8 mouse cellular contexts compared by ENCODE assay signal in genomic region chrX:85573532-85574181, GRCm38 (mm10). TPM values are rescaled to one million over a fixed set of nuclear protein-coding genes. Genes with fewer than 3 reads are reported as not detected.
DNase-seq lines count a peak whose midpoint lies in the region; ATAC-seq lines count a peak whose summit lies in the region.

Gene Tab3, plus strand, starts transcription at chrX:85574022.

- no peaks in the 10 kb centered on the region for H3K27me3 ChIP-seq in hindbrain, embryonic 11.5 days (ENCODE audit: control insufficient read depth, insufficient read depth, low read length)

- DNase-seq in Muller cell, postnatal 12 days (ENCODE audit: inconsistent ontology term): peak; percentile 98
- peak; percentile 97 for DNase-seq in cerebellum, adult 9-11 months
- peak; percentile 90 to 93 for DNase-seq in frontal cortex, adult 2 months (ENCODE audit: extremely low spot score in 1 of 2, low spot score in 1 of 2)
- DNase-seq in hindbrain, embryonic 11.5 days (ENCODE audit: low spot score): peak; percentile 92
- peak; percentile 87 to 89 for DNase-seq in layer of hippocampus, postnatal 10 days (ENCODE audit: low spot score in 2 of 2)
- DNase-seq in lung, postnatal 10 days: peak; percentile 97
- DNase-seq in ovary, postnatal 36 days (ENCODE audit: low spot score): peak; percentile 93
- DNase-seq in thymus, postnatal 25 days: peak; percentile 95

- H3K4me2 ChIP-seq in hindbrain, embryonic 11.5 days (replicated peaks; ENCODE audit: low read depth, low read length): peak within 1 kb of the TSS; percentile 44

- H3K27ac ChIP-seq in hindbrain, embryonic 11.5 days (ENCODE audit: low read depth, low read length): peak within 1 kb of the TSS; percentile 24; the same call in 1 of the 2 replicates

- no peaks in the 10 kb centered on the region for H3K9me3 ChIP-seq in hindbrain, embryonic 11.5 days (ENCODE audit: control insufficient read depth, low read length)

- 11% methylated on average over 35 of the region's 64 CpGs for WGBS in hindbrain, embryonic 11.5 days

- H3K9ac ChIP-seq in hindbrain, embryonic 11.5 days (ENCODE audit: low read depth, low read length): peak within 1 kb of the TSS; percentile 71

- ATAC-seq in hindbrain, embryonic 11.5 days (ENCODE audit: low FRiP score): peak; percentile 98

- H3K4me3 ChIP-seq in hindbrain, embryonic 11.5 days (ENCODE audit: low read depth, low read length): peak within 1 kb of the TSS; percentile 62

- H3K4me1 ChIP-seq in hindbrain, embryonic 11.5 days (replicated peaks; ENCODE audit: control insufficient read depth, insufficient read depth, low read length): no peaks in the 10 kb centered on the region

- no peaks in the 10 kb centered on the region for H3K36me3 ChIP-seq in hindbrain, embryonic 11.5 days (ENCODE audit: control insufficient read depth, insufficient read depth, low read length)

RNA-seq across cellular contexts. Expression of gene Tab3, which starts in this region (rescaled TPM):
- 7.7 and 8.3 TPM in 2 replicates for polyA plus RNA-seq in frontal cortex, adult 2 months (2012; rRNA removed)
- 5.1 and 5.4 TPM in 2 replicates for polyA plus RNA-seq in hindbrain, embryonic 11.5 days (2014; fragmentation: Nextera tagmentation; extraction: Ambion mirVana)
- 10 to 100 TPM; 15.0 to 17.1 TPM for total RNA-seq in layer of hippocampus, postnatal 10 days (2021)

Comparison
In these comparisons a context has a peak if more than half of its experiments do, and no peak if none do; other contexts are left out.
1. Peak in every context shown above with its lines: DNase-seq, ATAC-seq, H3K4me3 ChIP-seq and H3K27ac ChIP-seq.